Mouse (Mus musculus): ENCODE data around the gene Rac3. TPM values are rescaled to one million over a fixed set of nuclear protein-coding genes. Genes with fewer than 3 reads are reported as not detected.
"Not testable (repeated sequence)": the region's sequence is repeated elsewhere in the genome, so short reads cannot be mapped to it uniquely, and the experiment has no call there.

Rac3 gene
- 66.1 and 67.0 TPM in 2 replicates for polyA plus RNA-seq (2012; rRNA removed)

GRCm38 (mm10) chr11:120721124-120722066 lies at the start of gene Rac3:
Gene Rac3 (plus strand): TSS chr11:120721470.
- 1% methylated on average over 90 of the region's 90 CpGs for WGBS

GRCm38 (mm10) chr11:120672687-120673593 lies 48.3 kb upstream of the Rac3 start, which contains the start of gene Aspscr1:
Gene Aspscr1 (plus strand): TSS chr11:120672973.
- TF ChIP-seq CTCF (IDR thresholded peaks at IDR 0.05; ENCODE audit: borderline replicate concordance, insufficient read depth, low read depth, low read length) (no peak), POLR2A (IDR thresholded peaks at IDR 0.05; ENCODE audit: borderline replicate concordance, insufficient read depth, low read length) (peak; percentile 31; the same call in 1 of the 2 replicates)

More at GRCm38 (mm10) chr11:120721124-120722066, at the start of gene Rac3:
- H3K27ac ChIP-seq (ENCODE audit: insufficient read depth, low read length), result no peak within 1 kb of the TSS
- H3K4me3 ChIP-seq (replicated peaks; ENCODE audit: insufficient read depth, low read depth, low read length), result peak within 1 kb of the TSS; percentile 55
- TF ChIP-seq POLR2A (IDR thresholded peaks at IDR 0.05; ENCODE audit: borderline replicate concordance, insufficient read depth, low read length) (peak; percentile 20; the same call in 1 of the 2 replicates), CTCF (IDR thresholded peaks at IDR 0.05; ENCODE audit: borderline replicate concordance, insufficient read depth, low read depth, low read length) (no peak)
- peaks cover 5% of the 10 kb centered on the region for H3K4me1 ChIP-seq (ENCODE audit: control insufficient read depth, insufficient read depth, low read length)
- no peaks in the 10 kb centered on the region for H3K27me3 ChIP-seq (ENCODE audit: control insufficient read depth, insufficient read depth, low read length)
- peak; percentile 76 to 77 for DNase-seq

GRCm38 (mm10) chr11:120673594-120674122 lies 47.6 kb upstream of the Rac3 start:
- no peak for TF ChIP-seq POLR2A (IDR thresholded peaks at IDR 0.05; ENCODE audit: borderline replicate concordance, insufficient read depth, low read length)
- TF ChIP-seq CTCF (IDR thresholded peaks at IDR 0.05; ENCODE audit: borderline replicate concordance, insufficient read depth, low read depth, low read length), result no peak
- Histone ChIP-seq H3K4me3 (replicated peaks; ENCODE audit: insufficient read depth, low read depth, low read length) (peak overlapping the region; percentile 91), H3K27ac (ENCODE audit: insufficient read depth, low read length) (peak overlapping the region; percentile 41; the same call in 1 of the 2 replicates), H3K27me3 (ENCODE audit: control insufficient read depth, insufficient read depth, low read length) (no peaks in the 10 kb centered on the region), H3K4me1 (ENCODE audit: control insufficient read depth, insufficient read depth, low read length) (no peaks in the 10 kb centered on the region)
- 41% methylated on average over 12 of the region's 12 CpGs for WGBS
- no peak for DNase-seq

More at GRCm38 (mm10) chr11:120672687-120673593, 48.3 kb upstream of the Rac3 start, which contains the start of gene Aspscr1:
- H3K4me3 ChIP-seq (replicated peaks; ENCODE audit: insufficient read depth, low read depth, low read length), result peak within 1 kb of the TSS; percentile 91
- no peaks in the 10 kb centered on the region for H3K4me1 ChIP-seq (ENCODE audit: control insufficient read depth, insufficient read depth, low read length)
- H3K27me3 ChIP-seq (ENCODE audit: control insufficient read depth, insufficient read depth, low read length), result no peaks in the 10 kb centered on the region
- WGBS, result 1% methylated on average over 81 of the region's 83 CpGs
- peak; percentile 91 to 92 for DNase-seq
- peak within 1 kb of the TSS; percentile 41; the same call in 1 of the 2 replicates for H3K27ac ChIP-seq (ENCODE audit: insufficient read depth, low read length)

GRCm38 (mm10) chr11:120675875-120676274 lies 45.4 kb upstream of the Rac3 start:
- not testable (repeated sequence) for DNase-seq; H3K4me3 ChIP-seq (replicated peaks; ENCODE audit: insufficient read depth, low read depth, low read length)
- 91% methylated on average over 5 of the region's 5 CpGs for WGBS

DNA sequence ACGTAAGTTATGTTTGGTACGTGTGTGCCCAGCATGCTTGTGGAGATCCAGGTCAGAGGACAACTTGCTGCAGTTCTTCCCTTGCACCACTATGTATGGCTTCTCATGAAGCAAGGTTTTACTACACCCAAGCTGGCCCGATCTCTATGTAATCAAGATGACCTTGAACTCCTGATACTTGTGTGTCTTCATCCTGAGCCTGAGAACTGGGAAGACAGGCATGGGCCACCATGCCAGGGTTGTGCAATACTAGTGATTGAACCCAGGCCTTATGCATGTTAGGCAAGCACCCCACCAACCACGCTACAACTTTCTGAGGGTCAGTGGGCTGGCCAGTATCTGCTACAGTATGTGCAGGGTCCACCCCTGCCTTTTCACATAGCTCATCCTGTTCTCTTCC lies 44.3 kb upstream of the Rac3 start:
- Histone ChIP-seq H3K4me3 (replicated peaks; ENCODE audit: insufficient read depth, low read depth, low read length) (no peak overlapping the region), H3K4me1 (ENCODE audit: control insufficient read depth, insufficient read depth, low read length) (no peaks in the 10 kb centered on the region), H3K27me3 (ENCODE audit: control insufficient read depth, insufficient read depth, low read length) (no peaks in the 10 kb centered on the region), H3K27ac (ENCODE audit: insufficient read depth, low read length) (no peak overlapping the region; the same call in 1 of the 2 replicates)
- no peak for DNase-seq
- no peak for TF ChIP-seq POLR2A (IDR thresholded peaks at IDR 0.05; ENCODE audit: borderline replicate concordance, insufficient read depth, low read length)
- TF ChIP-seq CTCF (IDR thresholded peaks at IDR 0.05; ENCODE audit: borderline replicate concordance, insufficient read depth, low read depth, low read length), result no peak
- whole genome bisulfite sequencing, result 94% methylated on average over 4 of the region's 4 CpGs

More at GRCm38 (mm10) chr11:120675875-120676274, 45.4 kb upstream of the Rac3 start:
- H3K27ac ChIP-seq (ENCODE audit: insufficient read depth, low read length); H3K4me1 ChIP-seq (ENCODE audit: control insufficient read depth, insufficient read depth, low read length); H3K27me3 ChIP-seq (ENCODE audit: control insufficient read depth, insufficient read depth, low read length): not testable (repeated sequence)

GRCm38 (mm10) chr11:120679909-120680308 lies 41.4 kb upstream of the Rac3 start:
- Histone ChIP-seq H3K27me3 (ENCODE audit: control insufficient read depth, insufficient read depth, low read length) (no peaks in the 10 kb centered on the region), H3K27ac (ENCODE audit: insufficient read depth, low read length) (no peak overlapping the region), H3K4me3 (replicated peaks; ENCODE audit: insufficient read depth, low read depth, low read length) (no peak overlapping the region), H3K4me1 (ENCODE audit: control insufficient read depth, insufficient read depth, low read length) (peaks cover 6% of the 10 kb centered on the region; the same call in 1 of the 2 replicates)
- TF ChIP-seq POLR2A (IDR thresholded peaks at IDR 0.05; ENCODE audit: borderline replicate concordance, insufficient read depth, low read length) (no peak), CTCF (IDR thresholded peaks at IDR 0.05; ENCODE audit: borderline replicate concordance, insufficient read depth, low read depth, low read length) (peak; percentile 44; the same call in 1 of the 2 replicates)
- 74% methylated on average over 3 of the region's 3 CpGs for WGBS
- no peak for DNase-seq

- H3K27me3 ChIP-seq (ENCODE audit: control insufficient read depth, insufficient read depth, low read length), result no peaks in the 10 kb centered on the region
- no peak overlapping the region for H3K27ac ChIP-seq (ENCODE audit: insufficient read depth, low read length)
- TF ChIP-seq POLR2A (IDR thresholded peaks at IDR 0.05; ENCODE audit: borderline replicate concordance, insufficient read depth, low read length) (no peak), CTCF (IDR thresholded peaks at IDR 0.05; ENCODE audit: borderline replicate concordance, insufficient read depth, low read depth, low read length) (no peak)
- no peak for DNase-seq
- no peak overlapping the region for H3K4me3 ChIP-seq (replicated peaks; ENCODE audit: insufficient read depth, low read depth, low read length)
- WGBS, result 92% methylated on average over 5 of the region's 5 CpGs
- H3K4me1 ChIP-seq (ENCODE audit: control insufficient read depth, insufficient read depth, low read length), result peaks cover 6% of the 10 kb centered on the region; the same call in 1 of the 2 replicates
Measured at GRCm38 (mm10) chr11:120682683-120683082, 38.6 kb upstream of the Rac3 start.

Data from cerebellum, adult 2 months (tissue).